Mouse (Mus musculus) midbrain, embryonic 16.5 days (tissue): Measurements from ENCODE around the gene Lhfpl5. TPM values are rescaled to one million over a fixed set of nuclear protein-coding genes. Genes with fewer than 3 reads are reported as not detected.

ENCODE experiments used
- ATAC-seq: fragments of 200-750 bp; cut with Nextera tagmentation; 2 replicates; pipeline ENCODE4 v1.8.0; 2017; ENCODE audit warnings: moderate TSS enrichment
- H3K27ac ChIP-seq: fragments of 300-500 bp; sonication (generic); 2 replicates; pipeline ENCODE4 v1.5.1; 2014; ENCODE audit warnings: mild to moderate bottlenecking, low read length, mixed read lengths
- H3K27me3 ChIP-seq: fragments of 300-500 bp; sonication (generic); 2 replicates; pipeline ENCODE4 v1.6.1; 2014; ENCODE audit warnings: low read depth, low read length, mixed read lengths; ENCODE audit not compliant: control insufficient read depth, insufficient read depth
- H3K36me3 ChIP-seq: fragments of 300-500 bp; sonication (generic); 2 replicates; pipeline ENCODE4 v1.6.1; 2014; ENCODE audit warnings: mild to moderate bottlenecking, low read length, moderate library complexity, mixed read lengths; ENCODE audit not compliant: control insufficient read depth, insufficient read depth
- H3K4me1 ChIP-seq: fragments of 300-500 bp; sonication (generic); 2 replicates; pipeline ENCODE4 v1.6.1; 2014; ENCODE audit warnings: mild to moderate bottlenecking, low read length, mixed read lengths; ENCODE audit not compliant: control insufficient read depth, insufficient read depth
- H3K4me2 ChIP-seq: fragments of 300-500 bp; sonication (generic); 2 replicates; pipeline ENCODE4 v1.6.1; 2014; ENCODE audit warnings: mild to moderate bottlenecking, low read length, mixed read lengths
- H3K4me3 ChIP-seq: fragments of 300-500 bp; sonication (generic); 2 replicates; pipeline ENCODE4 v1.5.1; 2014; ENCODE audit warnings: low read depth, mild to moderate bottlenecking, low read length, moderate library complexity, mixed read lengths
- H3K9ac ChIP-seq: fragments of 300-500 bp; sonication (generic); 2 replicates; pipeline ENCODE4 v1.6.1; 2014; ENCODE audit warnings: low read depth, low read length, mixed read lengths
- H3K9me3 ChIP-seq: fragments of 300-500 bp; sonication (generic); replicated peaks from 2 replicates; pipeline ENCODE4 v1.6.1; 2014; ENCODE audit warnings: mild to moderate bottlenecking, low read length, mixed read lengths; ENCODE audit not compliant: control insufficient read depth, poor library complexity, severe bottlenecking
- WGBS: fragments of 180-500 bp; shearing (Covaris S2); extraction: QIAGEN DNeasy Blood & Tissue Kit; methylation state at CpG from one replicate; pipeline ENCODE4 v1.1.7; 2014; 5-methylcytosine and 5-hydroxymethylcytosine counted together
- polyA plus RNA-seq: library from polyadenylated mRNA; unstranded; fragments of >200 nt; fragmentation: Nextera tagmentation; extraction: Ambion mirVana; gene quantifications from 2 replicates; pipeline ENCODE4 v1.2.1, GENCODE M21; 2015

Lhfpl5 gene
- polyA plus RNA-seq, 1 experiment from 2014 or later = 16.6 TPM

GRCm38 (mm10) chr17:28588591-28588990 lies 13.2 kb downstream of the Lhfpl5 start:
- Histone ChIP-seq H3K4me2 (no peak overlapping the region), H3K9me3 (no peaks in the 10 kb centered on the region), H3K27ac (no peak overlapping the region), H3K4me1 (no peaks in the 10 kb centered on the region), H3K9ac (no peak overlapping the region), H3K27me3 (no peaks in the 10 kb centered on the region), H3K36me3 (peaks cover 23% of the 10 kb centered on the region), H3K4me3 (no peak overlapping the region)
- no peak for ATAC-seq
- 87% methylated on average over 2 of the region's 2 CpGs for WGBS

- whole genome bisulfite sequencing = 92% methylated on average over 3 of the region's 3 CpGs
- no peak overlapping the region for H3K4me3 ChIP-seq
- no peak overlapping the region for H3K27ac ChIP-seq
- H3K9me3 ChIP-seq = no peaks in the 10 kb centered on the region
- no peak overlapping the region for H3K4me2 ChIP-seq
- H3K27me3 ChIP-seq = no peaks in the 10 kb centered on the region
- no peak overlapping the region for H3K9ac ChIP-seq
- no peak for ATAC-seq
- H3K36me3 ChIP-seq = peaks cover 27% of the 10 kb centered on the region
- H3K4me1 ChIP-seq = no peaks in the 10 kb centered on the region
These were observed 15.2 kb downstream of the Lhfpl5 start for GRCm38 (mm10) chr17:28590596-28590995.

- Histone ChIP-seq H3K4me1 (no peaks in the 10 kb centered on the region), H3K9ac (no peak overlapping the region), H3K36me3 (peaks cover 31% of the 10 kb centered on the region), H3K4me2 (no peak overlapping the region), H3K27ac (no peak overlapping the region), H3K27me3 (no peaks in the 10 kb centered on the region), H3K4me3 (no peak overlapping the region), H3K9me3 (no peaks in the 10 kb centered on the region)
- WGBS = 94% methylated on average over 5 of the region's 5 CpGs
- ATAC-seq = no peak
These were observed 16.0 kb downstream of the Lhfpl5 start for GRCm38 (mm10) chr17:28591476-28591875.

GRCm38 (mm10) chr17:28592998-28593397 lies 17.6 kb downstream of the Lhfpl5 start:
- Histone ChIP-seq H3K36me3 (peaks cover 37% of the 10 kb centered on the region), H3K4me3 (no peak overlapping the region), H3K4me1 (no peaks in the 10 kb centered on the region), H3K4me2 (no peak overlapping the region), H3K27me3 (no peaks in the 10 kb centered on the region), H3K9ac (no peak overlapping the region), H3K27ac (no peak overlapping the region), H3K9me3 (no peaks in the 10 kb centered on the region)
- no peak for ATAC-seq
- WGBS = 19% methylated on average over 4 of the region's 4 CpGs

- no peak overlapping the region for H3K27ac ChIP-seq
- H3K9ac ChIP-seq = no peak overlapping the region
- H3K4me2 ChIP-seq = no peak overlapping the region
- H3K36me3 ChIP-seq = peaks cover 38% of the 10 kb centered on the region
- H3K4me1 ChIP-seq = no peaks in the 10 kb centered on the region
- no peak overlapping the region for H3K4me3 ChIP-seq
- no peaks in the 10 kb centered on the region for H3K9me3 ChIP-seq
- H3K27me3 ChIP-seq = no peaks in the 10 kb centered on the region
- WGBS = 85% methylated on average over 4 of the region's 4 CpGs
- ATAC-seq = no peak
These were observed 18.5 kb downstream of the Lhfpl5 start for GRCm38 (mm10) chr17:28593965-28594364.

- ATAC-seq = no peak
- H3K9me3 ChIP-seq = no peaks in the 10 kb centered on the region
- H3K27ac ChIP-seq = no peak overlapping the region
- no peaks in the 10 kb centered on the region for H3K4me1 ChIP-seq
- no peaks in the 10 kb centered on the region for H3K27me3 ChIP-seq
- H3K9ac ChIP-seq = no peak overlapping the region
- no peak overlapping the region for H3K4me2 ChIP-seq
- H3K36me3 ChIP-seq = peaks cover 57% of the 10 kb centered on the region
- no peak overlapping the region for H3K4me3 ChIP-seq
- 95% methylated on average over 5 of the region's 5 CpGs for WGBS
These were observed 25.3 kb downstream of the Lhfpl5 start for GRCm38 (mm10) chr17:28600780-28601179.

- ATAC-seq = no peak
- H3K4me2 ChIP-seq = no peak overlapping the region
- no peak overlapping the region for H3K4me3 ChIP-seq
- WGBS = 85% methylated on average over 9 of the region's 9 CpGs
- no peaks in the 10 kb centered on the region for H3K27me3 ChIP-seq
- H3K4me1 ChIP-seq = no peaks in the 10 kb centered on the region
- no peaks in the 10 kb centered on the region for H3K9me3 ChIP-seq
- peaks cover 59% of the 10 kb centered on the region for H3K36me3 ChIP-seq
- no peak overlapping the region for H3K27ac ChIP-seq
- no peak overlapping the region for H3K9ac ChIP-seq
These were observed 26.3 kb downstream of the Lhfpl5 start for GRCm38 (mm10) chr17:28601557-28602250.

GRCm38 (mm10) chr17:28609543-28609942 lies 34.1 kb downstream of the Lhfpl5 start:
- 87% methylated on average over 3 of the region's 3 CpGs for WGBS
- Histone ChIP-seq H3K4me1 (no peaks in the 10 kb centered on the region), H3K36me3 (peaks cover 15% of the 10 kb centered on the region), H3K27me3 (no peaks in the 10 kb centered on the region), H3K4me2 (no peak overlapping the region), H3K9me3 (no peaks in the 10 kb centered on the region), H3K9ac (no peak overlapping the region), H3K4me3 (no peak overlapping the region), H3K27ac (no peak overlapping the region)
- ATAC-seq = no peak

- Histone ChIP-seq H3K27ac (no peak overlapping the region), H3K36me3 (0 out of 2 replicates have a peak, but pooled peaks cover 6% of the 10 kb centered on the region), H3K4me3 (no peak overlapping the region), H3K9ac (no peak overlapping the region), H3K4me1 (no peaks in the 10 kb centered on the region; the same call in 1 of the 2 replicates), H3K27me3 (no peaks in the 10 kb centered on the region), H3K9me3 (no peaks in the 10 kb centered on the region), H3K4me2 (no peak overlapping the region)
- WGBS = 92% methylated on average over 2 of the region's 2 CpGs
- no peak for ATAC-seq
These were observed 37.2 kb downstream of the Lhfpl5 start for GRCm38 (mm10) chr17:28612603-28613002.
